Mouse (Mus musculus) MEL (cell line): Measurements from ENCODE around the gene Arhgef2. TPM values are rescaled to one million over a fixed set of nuclear protein-coding genes. Genes with fewer than 3 reads are reported as not detected.

Experiments used
- DNase-seq: peaks from one replicate; pipeline ENCODE4 v3.0.0; 2011; ENCODE audit warnings: low read depth, low spot score
- H3K27ac ChIP-seq: 2 replicates; pipeline ENCODE4 v1.5.1; 2012; ENCODE audit warnings: low read depth, mild to moderate bottlenecking, control low read depth, low read length, moderate library complexity; ENCODE audit not compliant: control insufficient read depth
- H3K27me3 ChIP-seq, 2 experiments: fragments of 150-350 bp in 1 of 2; sonication (generic) in 1 of 2; 2 replicates each; pipeline ENCODE4 v1.6.1; 2012; ENCODE audit warnings: low read length in 2 of 2, mild to moderate bottlenecking in 2 of 2, improper control_type of control experiment in 1 of 2, moderate library complexity in 1 of 2; ENCODE audit not compliant: insufficient read depth in 2 of 2, control insufficient read depth in 1 of 2
- H3K36me3 ChIP-seq, 2 experiments: 2 replicates each; pipeline ENCODE4 v1.6.1; 2012 to 2014; ENCODE audit warnings: low read length in 2 of 2, improper control_type of control experiment in 1 of 2, inconsistent platforms in 1 of 2, mild to moderate bottlenecking in 1 of 2; ENCODE audit not compliant: insufficient read depth in 2 of 2, control insufficient read depth in 1 of 2
- H3K4me1 ChIP-seq, 2 experiments: fragments of 150-350 bp in 1 of 2; sonication (generic) in 1 of 2; 2 replicates each; pipeline ENCODE4 v1.6.1; 2012; ENCODE audit warnings: low read length in 2 of 2, improper control_type of control experiment in 1 of 2, mild to moderate bottlenecking in 1 of 2; ENCODE audit not compliant: insufficient read depth in 2 of 2, control insufficient read depth in 1 of 2
- H3K4me3 ChIP-seq, 2 experiments: fragments of 150-350 bp in 1 of 2; sonication (generic) in 1 of 2; 2 replicates each; pipeline ENCODE4 v1.5.1; 2012; ENCODE audit warnings: low read depth in 2 of 2, low read length in 2 of 2, mild to moderate bottlenecking in 2 of 2, moderate library complexity in 2 of 2, control low read depth in 1 of 2, improper control_type of control experiment in 1 of 2; ENCODE audit not compliant: control insufficient read depth in 1 of 2, insufficient read depth in 1 of 2
- H3K79me2 ChIP-seq: 2 replicates; pipeline ENCODE4 v1.6.1; 2012; ENCODE audit warnings: mild to moderate bottlenecking, low read length, moderate library complexity; ENCODE audit not compliant: control insufficient read depth, poor library complexity, insufficient read depth
- H3K9ac ChIP-seq: 2 replicates; pipeline ENCODE4 v1.6.1; 2012; ENCODE audit warnings: low read depth, mild to moderate bottlenecking, control low read depth, low read length, moderate library complexity; ENCODE audit not compliant: control insufficient read depth, poor library complexity, severe bottlenecking
- H3K9me3 ChIP-seq: fragments of 150-350 bp; sonication (generic); replicated peaks from 2 replicates; pipeline ENCODE4 v1.6.1; 2012; ENCODE audit warnings: mild to moderate bottlenecking, low read length, improper control_type of control experiment, moderate library complexity; ENCODE audit not compliant: insufficient read depth
- BHLHE40 ChIP-seq: IDR thresholded peaks from 2 replicates; pipeline ENCODE4 v1.6.1; 2012; ENCODE audit warnings: low read depth, mild to moderate bottlenecking, inconsistent platforms, low read length, improper control_type of control experiment, borderline replicate concordance
- CHD2 ChIP-seq: IDR thresholded peaks from 2 replicates; pipeline ENCODE4 v1.6.1; 2011; ENCODE audit warnings: low read length, improper control_type of control experiment
- E2F4 ChIP-seq: IDR thresholded peaks from 2 replicates; pipeline ENCODE4 v1.6.1; 2011; ENCODE audit warnings: low read depth, low read length, improper control_type of control experiment, borderline replicate concordance
- ELF1 ChIP-seq: IDR thresholded peaks from 2 replicates; pipeline ENCODE4 v1.6.1; 2014; ENCODE audit warnings: low read depth, mild to moderate bottlenecking, inconsistent platforms, low read length, improper control_type of control experiment, moderate library complexity
- EP300 ChIP-seq, 2 experiments: IDR thresholded peaks; 2 replicates each; pipeline ENCODE4 v1.6.1; 2011; ENCODE audit warnings: improper control_type of control experiment in 2 of 2, low read length in 2 of 2, low read depth in 1 of 2, mild to moderate bottlenecking in 1 of 2
- GABPA ChIP-seq: IDR thresholded peaks from 2 replicates; pipeline ENCODE4 v1.6.1; 2012; ENCODE audit warnings: low read depth, mild to moderate bottlenecking, inconsistent platforms, low read length, improper control_type of control experiment, moderate library complexity
- GATA1 ChIP-seq: IDR thresholded peaks from 2 replicates; pipeline ENCODE4 v1.6.1; 2011; ENCODE audit warnings: low read depth, low read length, improper control_type of control experiment
- MAFK ChIP-seq: IDR thresholded peaks from 2 replicates; pipeline ENCODE4 v1.6.1; 2011; ENCODE audit warnings: low read depth, mild to moderate bottlenecking, low read length, improper control_type of control experiment, borderline replicate concordance
- MAX ChIP-seq: IDR thresholded peaks from 2 replicates; pipeline ENCODE4 v1.6.1; 2011; ENCODE audit warnings: low read length, improper control_type of control experiment
- MAZ ChIP-seq: IDR thresholded peaks from 2 replicates; pipeline ENCODE4 v1.6.1; 2012; ENCODE audit warnings: low read depth, mild to moderate bottlenecking, inconsistent platforms, low read length, improper control_type of control experiment
- POLR2A ChIP-seq, 2 experiments: IDR thresholded peaks; 2 replicates each; pipeline ENCODE4 v1.6.1; 2011 to 2012; ENCODE audit warnings: low read length in 2 of 2, mild to moderate bottlenecking in 2 of 2, control low read depth in 1 of 2, improper control_type of control experiment in 1 of 2, low read depth in 1 of 2, moderate library complexity in 1 of 2; ENCODE audit not compliant: control insufficient read depth in 1 of 2, insufficient read depth in 1 of 2, poor library complexity in 1 of 2
- POLR2AphosphoS5 ChIP-seq: IDR thresholded peaks from 2 replicates; pipeline ENCODE4 v1.6.1; 2012; ENCODE audit warnings: low read depth, borderline replicate concordance, mild to moderate bottlenecking, inconsistent platforms, low read length, moderate library complexity, mixed read lengths
- SMC3 ChIP-seq: IDR thresholded peaks from 2 replicates; pipeline ENCODE4 v1.6.1; 2011; ENCODE audit warnings: low read depth, low read length, improper control_type of control experiment
- UBTF ChIP-seq: IDR thresholded peaks from 2 replicates; pipeline ENCODE4 v1.6.1; 2012; ENCODE audit warnings: low read depth, mild to moderate bottlenecking, inconsistent platforms, low read length, improper control_type of control experiment, moderate library complexity, borderline replicate concordance; ENCODE audit not compliant: insufficient read depth
- USF1 ChIP-seq: IDR thresholded peaks from 2 replicates; pipeline ENCODE4 v1.6.1; 2014; ENCODE audit warnings: low read depth, mild to moderate bottlenecking, inconsistent platforms, low read length, improper control_type of control experiment, moderate library complexity
- ZC3H11A ChIP-seq: IDR thresholded peaks from 2 replicates; pipeline ENCODE4 v1.6.1; 2012; ENCODE audit warnings: low read depth, mild to moderate bottlenecking, inconsistent platforms, low read length, improper control_type of control experiment
- ZNF384 ChIP-seq: IDR thresholded peaks from 2 replicates; pipeline ENCODE4 v1.6.1; 2012; ENCODE audit warnings: low read depth, mild to moderate bottlenecking, inconsistent platforms, low read length, improper control_type of control experiment
- polyA plus RNA-seq, 2 experiments: library from polyadenylated mRNA; stranded (reverse) in 1 of 2; unstranded in 1 of 2; fragments of >175 nt in 1 of 2; fragments of >200 nt in 1 of 2; gene quantifications; 2 replicates each; pipeline versions ENCODE4 v1.2.1 to v1.2.4; 2012; ENCODE audit warnings: low replicate concordance in 2 of 2, low read depth in 1 of 2; ENCODE audit not compliant: insufficient read length in 2 of 2, insufficient read depth in 1 of 2, missing spikeins in 1 of 2
- total RNA-seq: library from RNA; depleted of rRNA; stranded (reverse); fragments of 300-350 nt; gene quantifications from 2 replicates; pipeline ENCODE4 v1.2.3, GENCODE M21; 2012

Arhgef2 gene
- total and polyA plus RNA-seq, 3 experiments = 113 to 183 TPM; not detected in 1

DNA sequence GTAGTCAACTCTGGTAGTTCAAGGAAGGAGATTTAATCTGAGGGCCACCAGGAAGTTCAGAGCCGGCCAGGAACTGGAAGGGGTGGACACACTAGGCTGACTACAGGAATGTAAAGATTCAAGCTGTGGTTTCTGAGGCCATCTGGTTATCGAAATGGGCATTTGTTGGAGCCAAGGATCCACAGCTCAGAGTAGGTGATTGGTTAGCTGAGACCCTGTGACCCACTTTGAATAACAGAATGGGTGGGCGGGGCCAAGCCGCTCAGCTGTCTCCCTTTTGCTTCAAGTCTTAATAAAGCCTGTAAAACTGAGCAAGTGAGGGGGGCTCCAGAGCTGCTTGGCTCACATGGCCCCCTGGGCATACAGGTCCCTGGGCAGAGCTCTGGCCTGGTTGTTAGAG is 43.8 kb upstream of the Arhgef2 start:
- H3K79me2 ChIP-seq = no peaks in the 10 kb centered on the region

GRCm38 (mm10) chr3:88563442-88563841 is 42.3 kb upstream of the Arhgef2 start:
- no peak for TF ChIP-seq ZC3H11A
- TF ChIP-seq USF1 = no peak
- TF ChIP-seq EP300 (IDR thresholded peaks at IDR 0.05; ENCODE audit: low read depth in 1 of 2, low read length in 2 of 2) = no peak
- no peak for TF ChIP-seq MAFK
- TF ChIP-seq BHLHE40 = no peak
- no peak for TF ChIP-seq CHD2
- no peak for TF ChIP-seq ELF1
- DNase-seq = no peak

More for the DNA sequence above, 43.8 kb upstream of the Arhgef2 start:
- no peaks in the 10 kb centered on the region for H3K27me3 ChIP-seq
- no peak overlapping the region for H3K4me3 ChIP-seq
- no peak for DNase-seq
- H3K4me1 ChIP-seq = no peaks in the 10 kb centered on the region
- no peak overlapping the region for H3K9ac ChIP-seq
- no peak for TF ChIP-seq CHD2
- no peak for TF ChIP-seq POLR2AphosphoS5
- no peak for TF ChIP-seq MAX
- TF ChIP-seq GATA1 = no peak
- TF ChIP-seq MAZ = no peak
- no peak for TF ChIP-seq GABPA
- TF ChIP-seq SMC3 = no peak
- TF ChIP-seq E2F4 = no peak
- no peak; a peak in 1 of 4 replicates for TF ChIP-seq POLR2A (IDR thresholded peaks at IDR 0.05; ENCODE audit: control insufficient read depth in 1 of 2, insufficient read depth in 1 of 2, low read depth in 1 of 2, low read length in 2 of 2, poor library complexity in 1 of 2)
- H3K27ac ChIP-seq = no peak overlapping the region
- peaks cover 0 to 47% of the 10 kb centered on the region in 2 experiments; a peak in 2 of 4 replicates for H3K36me3 ChIP-seq
- H3K9me3 ChIP-seq = no peaks in the 10 kb centered on the region

GRCm38 (mm10) chr3:88563966-88564365 is 41.8 kb upstream of the Arhgef2 start:
- Histone ChIP-seq H3K9ac (no peak overlapping the region), H3K36me3 (peaks cover 0 to 50% of the 10 kb centered on the region in 2 experiments; a peak in 2 of 4 replicates), H3K27me3 (no peaks in the 10 kb centered on the region), H3K4me3 (no peak overlapping the region), H3K4me1 (no peaks in the 10 kb centered on the region), H3K79me2 (no peaks in the 10 kb centered on the region), H3K9me3 (no peaks in the 10 kb centered on the region), H3K27ac (no peak overlapping the region)
- no peak for DNase-seq
- no peak for TF ChIP-seq MAZ
- TF ChIP-seq ZNF384 = no peak
- no peak for TF ChIP-seq UBTF

More at GRCm38 (mm10) chr3:88563442-88563841, 42.3 kb upstream of the Arhgef2 start:
- no peaks in the 10 kb centered on the region for H3K79me2 ChIP-seq
- H3K9me3 ChIP-seq = no peaks in the 10 kb centered on the region
- H3K4me3 ChIP-seq = no peak overlapping the region
- H3K36me3 ChIP-seq = peaks cover 0 to 47% of the 10 kb centered on the region in 2 experiments; a peak in 2 of 4 replicates
- H3K27me3 ChIP-seq = no peaks in the 10 kb centered on the region
- H3K9ac ChIP-seq = no peak overlapping the region
- no peaks in the 10 kb centered on the region for H3K4me1 ChIP-seq
- H3K27ac ChIP-seq = no peak overlapping the region
